Mouse (Mus musculus) adrenal gland, postnatal 36 days (tissue): Measurements from ENCODE around the gene Cypt14. TPM values are rescaled to one million over a fixed set of nuclear protein-coding genes. Genes with fewer than 3 reads are reported as not detected.
"Not testable (repeated sequence)": the region's sequence is repeated elsewhere in the genome, so short reads cannot be mapped to it uniquely, and the experiment has no call there.

Experiments
- DNase-seq, 2 experiments: peaks; one replicate each; pipeline ENCODE4 v3.0.0; 2021; ENCODE audit warnings: mixed read lengths in 1 of 2
- long read RNA-seq, 2 experiments: library from polyadenylated mRNA; stranded (forward); transcript quantifications; one replicate each; pipeline ENCODE4 v2.0.0; 2021; ENCODE audit warnings: borderline sequencing depth in 2 of 2
- total RNA-seq, 2 experiments: library from RNA; stranded (reverse); gene quantifications; 2 replicates each; pipeline ENCODE4 v1.2.3; 2021

Cypt14 gene
- not detected for total RNA-seq
- long read RNA-seq, experiment 1 = 0 reads
- long read RNA-seq, experiment 2 = 0 reads

GRCm38 (mm10) chrX:39863504-39863903, at the start of gene Cypt14:
Gene Cypt14, minus strand, starts transcription at chrX:39863604.
- DNase-seq = not testable (repeated sequence)
